Mouse (Mus musculus) heart, postnatal 36 days (tissue): ENCODE results near the gene Gm49776. TPM values are rescaled to one million over a fixed set of nuclear protein-coding genes. Genes with fewer than 3 reads are reported as not detected.
"Not testable (repeated sequence)": the region's sequence is repeated elsewhere in the genome, so short reads cannot be mapped to it uniquely, and the experiment has no call there.

ENCODE experiments used
- DNase-seq, 2 experiments: peaks; one replicate each; pipeline ENCODE4 v3.0.0; 2021 to 2022
- intact Hi-C: fragments of 180-260 bp; cut with DNase I; formaldehyde crosslinking; loops from one replicate; pipeline ENCODE4 v1.15.1; 2025
- total RNA-seq, 2 experiments: library from RNA; stranded (reverse); gene quantifications; 2 replicates each; pipeline ENCODE4 v1.2.3; 2021

Gm49776 gene
- not detected for total RNA-seq

- intact Hi-C loops: no loop called here
- DNase-seq: no peak
Observed at GRCm38 (mm10) chr16:18258221-18258620, at the start of gene Gm49776. Gene Gm49776 (minus strand): TSS chr16:18258321.

GRCm38 (mm10) chr16:18289614-18290013 is 31.5 kb upstream of the Gm49776 start:
- intact Hi-C loops: loop anchor here (2.0 kb wide), 1 partner anchor 41 kb away; the partner anchor contains the start of genes Ranbp1 and Trmt2a
- DNase-seq: not testable (repeated sequence)

GRCm38 (mm10) chr16:18289067-18289588 is 31.0 kb upstream of the Gm49776 start, which contains the start of gene Dgcr8:
Gene Dgcr8 (minus strand): TSS chr16:18289246.
- DNase-seq: peak; percentile 96 to 97
- intact Hi-C loops: loop anchor here (2.0 kb wide), 1 partner anchor 40 kb away; the partner anchor contains the start of genes Ranbp1 and Trmt2a

- no peak for DNase-seq
- intact Hi-C loops: loop anchor here (2.0 kb wide), 1 partner anchor 40 kb away; the partner anchor contains the start of genes Ranbp1 and Trmt2a
Observed at GRCm38 (mm10) chr16:18288581-18289061, 30.5 kb upstream of the Gm49776 start.

- no peak for DNase-seq
- intact Hi-C loops: loop anchor here (2.0 kb wide), 1 partner anchor 39 kb away; the partner anchor contains the start of genes Ranbp1 and Trmt2a
Observed at GRCm38 (mm10) chr16:18288166-18288565, 30.0 kb upstream of the Gm49776 start.

- intact Hi-C loops: no loop called here
- no peak for DNase-seq
Observed at GRCm38 (mm10) chr16:18275166-18275565, 17.0 kb upstream of the Gm49776 start.

- DNase-seq: no peak
- intact Hi-C loops: no loop called here
Observed at GRCm38 (mm10) chr16:18268182-18268581, 10.1 kb upstream of the Gm49776 start.

- no peak for DNase-seq
- intact Hi-C loops: no loop called here
Observed at GRCm38 (mm10) chr16:18265024-18265423, 6.9 kb upstream of the Gm49776 start.

- intact Hi-C loops: no loop called here
- no peak for DNase-seq
Observed at GRCm38 (mm10) chr16:18253866-18254265, 4.3 kb downstream of the Gm49776 start.

GRCm38 (mm10) chr16:18252736-18253135 is 5.4 kb downstream of the Gm49776 start:
- DNase-seq: no peak
- intact Hi-C loops: no loop called here

GRCm38 (mm10) chr16:18250828-18251790 is 7.0 kb downstream of the Gm49776 start:
- no peak for DNase-seq
- intact Hi-C loops: no loop called here

GRCm38 (mm10) chr16:18250231-18250630 is 7.9 kb downstream of the Gm49776 start:
- DNase-seq: no peak
- intact Hi-C loops: no loop called here

- DNase-seq: peak in 1 of 2 experiments; percentile 47
- intact Hi-C loops: loop anchor here (2.0 kb wide), 1 partner anchor 39 kb away; the partner anchor contains the start of gene Dgcr8
Observed at GRCm38 (mm10) chr16:18249364-18249967, 8.7 kb downstream of the Gm49776 start.

- DNase-seq: peak; percentile 98 to 99
- intact Hi-C loops: loop anchor here (1.0 to 2.0 kb wide), 2 partner anchors 13 to 40 kb away; partner anchors contain the start of genes Dgcr8 and Zdhhc8
Observed at GRCm38 (mm10) chr16:18248433-18249363, 9.4 kb downstream of the Gm49776 start, which contains the start of the genes Trmt2a and Ranbp1. Gene Trmt2a (plus strand): TSS chr16:18248679. Gene Ranbp1 (minus strand): TSS chr16:18248732.

GRCm38 (mm10) chr16:18247521-18248399 is 10.4 kb downstream of the Gm49776 start:
- intact Hi-C loops: loop anchor here (1.0 to 2.0 kb wide), 2 partner anchors 12 to 41 kb away; partner anchors contain the start of genes Dgcr8 and Zdhhc8

GRCm38 (mm10) chr16:18241581-18241980 is 16.5 kb downstream of the Gm49776 start:
- intact Hi-C loops: no loop called here
- DNase-seq: no peak

More at GRCm38 (mm10) chr16:18247521-18248399, 10.4 kb downstream of the Gm49776 start:
- no peak for DNase-seq

GRCm38 (mm10) chr16:18236676-18237501 is 21.2 kb downstream of the Gm49776 start:
- intact Hi-C loops: no loop called here
- no peak for DNase-seq
